Mouse (Mus musculus): ENCODE data around the gene Themis. TPM values are rescaled to one million over a fixed set of nuclear protein-coding genes. Genes with fewer than 3 reads are reported as not detected.

Themis gene
- polyA plus RNA-seq (2012; rRNA removed) = 0.03 and 0.20 TPM in 2 replicates

- TF ChIP-seq CTCF (conservative IDR thresholded peaks at IDR 0.05; ENCODE audit: insufficient read depth, insufficient read length, low read depth, low read length) (no peak), POLR2A (IDR thresholded peaks at IDR 0.05; ENCODE audit: low read depth, low read length) (no peak)
- H3K36me3 ChIP-seq (ENCODE audit: control insufficient read depth, insufficient read depth, low read length) = no peaks in the 10 kb centered on the region
- no peak within 1 kb of the TSS for H3K27ac ChIP-seq (ENCODE audit: insufficient read depth, low read depth, low read length)
- 67% methylated on average over 5 of the region's 5 CpGs for WGBS
- no peaks in the 10 kb centered on the region for H3K27me3 ChIP-seq (replicated peaks; ENCODE audit: control insufficient read depth, insufficient read depth, low read length)
- H3K4me3 ChIP-seq (ENCODE audit: insufficient read depth, low read depth, low read length) = no peak within 1 kb of the TSS
- no peak for DNase-seq
- H3K4me1 ChIP-seq (ENCODE audit: control insufficient read depth, insufficient read depth, low read length) = no peaks in the 10 kb centered on the region
Observed at GRCm38 (mm10) chr10:28668261-28668660, at the start of gene Themis. Gene Themis (plus strand): TSS chr10:28668360.

GRCm38 (mm10) chr10:28619415-28619814, 48.7 kb upstream of the Themis start:
- H3K36me3 ChIP-seq (ENCODE audit: control insufficient read depth, insufficient read depth, low read length) = no peaks in the 10 kb centered on the region
- H3K4me1 ChIP-seq (ENCODE audit: control insufficient read depth, insufficient read depth, low read length) = no peaks in the 10 kb centered on the region
- no peak overlapping the region for H3K27ac ChIP-seq (ENCODE audit: insufficient read depth, low read depth, low read length)
- 79% methylated on average over 1 of the region's 1 CpGs for WGBS
- no peak for DNase-seq
- TF ChIP-seq CTCF (conservative IDR thresholded peaks at IDR 0.05; ENCODE audit: insufficient read depth, insufficient read length, low read depth, low read length) (no peak), POLR2A (IDR thresholded peaks at IDR 0.05; ENCODE audit: low read depth, low read length) (no peak)
- H3K27me3 ChIP-seq (replicated peaks; ENCODE audit: control insufficient read depth, insufficient read depth, low read length) = no peaks in the 10 kb centered on the region
- no peak overlapping the region for H3K4me3 ChIP-seq (ENCODE audit: insufficient read depth, low read depth, low read length)

- TF ChIP-seq CTCF (conservative IDR thresholded peaks at IDR 0.05; ENCODE audit: insufficient read depth, insufficient read length, low read depth, low read length) = no peak
- TF ChIP-seq POLR2A (IDR thresholded peaks at IDR 0.05; ENCODE audit: low read depth, low read length) = no peak
- H3K36me3 ChIP-seq (ENCODE audit: control insufficient read depth, insufficient read depth, low read length) = no peaks in the 10 kb centered on the region
Observed at GRCm38 (mm10) chr10:28636096-28636495, 32.1 kb upstream of the Themis start.

GRCm38 (mm10) chr10:28641887-28642286, 26.3 kb upstream of the Themis start:
- TF ChIP-seq POLR2A (IDR thresholded peaks at IDR 0.05; ENCODE audit: low read depth, low read length) (no peak), CTCF (conservative IDR thresholded peaks at IDR 0.05; ENCODE audit: insufficient read depth, insufficient read length, low read depth, low read length) (no peak)
- no peaks in the 10 kb centered on the region for H3K27me3 ChIP-seq (replicated peaks; ENCODE audit: control insufficient read depth, insufficient read depth, low read length)
- WGBS = 92% methylated on average over 2 of the region's 2 CpGs

More at GRCm38 (mm10) chr10:28636096-28636495, 32.1 kb upstream of the Themis start:
- no peak for DNase-seq
- H3K4me1 ChIP-seq (ENCODE audit: control insufficient read depth, insufficient read depth, low read length) = no peaks in the 10 kb centered on the region
- no peak overlapping the region for H3K4me3 ChIP-seq (ENCODE audit: insufficient read depth, low read depth, low read length)
- H3K27ac ChIP-seq (ENCODE audit: insufficient read depth, low read depth, low read length) = no peak overlapping the region
- no peaks in the 10 kb centered on the region for H3K27me3 ChIP-seq (replicated peaks; ENCODE audit: control insufficient read depth, insufficient read depth, low read length)

GRCm38 (mm10) chr10:28647855-28648254, 20.3 kb upstream of the Themis start:
- no peaks in the 10 kb centered on the region for H3K36me3 ChIP-seq (ENCODE audit: control insufficient read depth, insufficient read depth, low read length)
- H3K4me3 ChIP-seq (ENCODE audit: insufficient read depth, low read depth, low read length) = no peak overlapping the region
- no peaks in the 10 kb centered on the region for H3K27me3 ChIP-seq (replicated peaks; ENCODE audit: control insufficient read depth, insufficient read depth, low read length)
- 95% methylated on average over 2 of the region's 2 CpGs for whole genome bisulfite sequencing
- DNase-seq = no peak
- no peaks in the 10 kb centered on the region for H3K4me1 ChIP-seq (ENCODE audit: control insufficient read depth, insufficient read depth, low read length)
- TF ChIP-seq POLR2A (IDR thresholded peaks at IDR 0.05; ENCODE audit: low read depth, low read length) = no peak
- H3K27ac ChIP-seq (ENCODE audit: insufficient read depth, low read depth, low read length) = no peak overlapping the region

More at GRCm38 (mm10) chr10:28641887-28642286, 26.3 kb upstream of the Themis start:
- Histone ChIP-seq H3K4me3 (ENCODE audit: insufficient read depth, low read depth, low read length) (no peak overlapping the region), H3K36me3 (ENCODE audit: control insufficient read depth, insufficient read depth, low read length) (no peaks in the 10 kb centered on the region), H3K4me1 (ENCODE audit: control insufficient read depth, insufficient read depth, low read length) (no peaks in the 10 kb centered on the region), H3K27ac (ENCODE audit: insufficient read depth, low read depth, low read length) (no peak overlapping the region)
- no peak for DNase-seq

- no peak for DNase-seq
- Histone ChIP-seq H3K36me3 (ENCODE audit: control insufficient read depth, insufficient read depth, low read length) (no peaks in the 10 kb centered on the region), H3K4me1 (ENCODE audit: control insufficient read depth, insufficient read depth, low read length) (no peaks in the 10 kb centered on the region), H3K27me3 (replicated peaks; ENCODE audit: control insufficient read depth, insufficient read depth, low read length) (no peaks in the 10 kb centered on the region), H3K4me3 (ENCODE audit: insufficient read depth, low read depth, low read length) (no peak overlapping the region), H3K27ac (ENCODE audit: insufficient read depth, low read depth, low read length) (no peak overlapping the region)
- WGBS = 78% methylated on average over 6 of the region's 6 CpGs
- TF ChIP-seq POLR2A (IDR thresholded peaks at IDR 0.05; ENCODE audit: low read depth, low read length) (no peak), CTCF (conservative IDR thresholded peaks at IDR 0.05; ENCODE audit: insufficient read depth, insufficient read length, low read depth, low read length) (no peak)
Observed at GRCm38 (mm10) chr10:28649109-28649899, 18.9 kb upstream of the Themis start.

- Histone ChIP-seq H3K4me1 (ENCODE audit: control insufficient read depth, insufficient read depth, low read length) (no peaks in the 10 kb centered on the region), H3K36me3 (ENCODE audit: control insufficient read depth, insufficient read depth, low read length) (no peaks in the 10 kb centered on the region), H3K27ac (ENCODE audit: insufficient read depth, low read depth, low read length) (no peak overlapping the region), H3K4me3 (ENCODE audit: insufficient read depth, low read depth, low read length) (no peak overlapping the region), H3K27me3 (replicated peaks; ENCODE audit: control insufficient read depth, insufficient read depth, low read length) (no peaks in the 10 kb centered on the region)
- 28% methylated on average over 1 of the region's 1 CpGs for WGBS
- TF ChIP-seq CTCF (conservative IDR thresholded peaks at IDR 0.05; ENCODE audit: insufficient read depth, insufficient read length, low read depth, low read length) = no peak
- no peak for TF ChIP-seq POLR2A (IDR thresholded peaks at IDR 0.05; ENCODE audit: low read depth, low read length)
- no peak for DNase-seq
Observed at GRCm38 (mm10) chr10:28649900-28650160, 18.3 kb upstream of the Themis start.

Measured in kidney, adult 2 months (tissue).